Mouse (Mus musculus): ENCODE measurements at regions not wholly inside any gene's neighbourhood (a gene's known extent, or its start where the extent isn't known, plus 50 kb on each side); places are given as distances from the start of the nearest gene placed in this dataset.

GRCm38 (mm10) chr19:32892469-32892868 is 135.2 kb downstream of the Pten start:
- TF ChIP-seq POLR2A (IDR thresholded peaks at IDR 0.05; ENCODE audit: low read depth, low read length) (no peak), CTCF (IDR thresholded peaks at IDR 0.05; ENCODE audit: extremely low read depth, insufficient read length, insufficient replicate concordance, low read depth, low read length) (no peak)
